Mouse (Mus musculus) cortical plate, adult 2 months (tissue): ENCODE results near the gene Phpt1.

Experiments
- CTCF ChIP-seq: fragments of 200-500 bp; IDR thresholded peaks from 2 replicates; pipeline ENCODE4 v1.5.1; 2011; ENCODE audit warnings: mild to moderate bottlenecking, control low read depth, low read length; ENCODE audit not compliant: insufficient read depth; ENCODE audit errors: extremely low read depth
- POLR2A ChIP-seq: fragments of 200-500 bp; IDR thresholded peaks from 2 replicates; pipeline ENCODE4 v1.6.1; 2011; ENCODE audit warnings: mild to moderate bottlenecking, low read length, control low read depth; ENCODE audit not compliant: insufficient read depth; ENCODE audit errors: extremely low read depth

GRCm38 (mm10) chr2:25569323-25569722 is 5.7 kb downstream of the Phpt1 start:
- TF ChIP-seq CTCF, result no peak
- no peak for TF ChIP-seq POLR2A
